Mouse (Mus musculus) heart, postnatal 0 days (tissue): Measurements from ENCODE around the gene Gabpb1.

Source experiments
- CTCF ChIP-seq: IDR thresholded peaks from 2 replicates; pipeline ENCODE4 v1.5.1; 2016; ENCODE audit warnings: antibody characterized with exemption, control low read depth, low read depth
- EP300 ChIP-seq: IDR thresholded peaks from 2 replicates; pipeline ENCODE4 v1.6.1; 2016; ENCODE audit warnings: antibody characterized with exemption, low read depth

DNA sequence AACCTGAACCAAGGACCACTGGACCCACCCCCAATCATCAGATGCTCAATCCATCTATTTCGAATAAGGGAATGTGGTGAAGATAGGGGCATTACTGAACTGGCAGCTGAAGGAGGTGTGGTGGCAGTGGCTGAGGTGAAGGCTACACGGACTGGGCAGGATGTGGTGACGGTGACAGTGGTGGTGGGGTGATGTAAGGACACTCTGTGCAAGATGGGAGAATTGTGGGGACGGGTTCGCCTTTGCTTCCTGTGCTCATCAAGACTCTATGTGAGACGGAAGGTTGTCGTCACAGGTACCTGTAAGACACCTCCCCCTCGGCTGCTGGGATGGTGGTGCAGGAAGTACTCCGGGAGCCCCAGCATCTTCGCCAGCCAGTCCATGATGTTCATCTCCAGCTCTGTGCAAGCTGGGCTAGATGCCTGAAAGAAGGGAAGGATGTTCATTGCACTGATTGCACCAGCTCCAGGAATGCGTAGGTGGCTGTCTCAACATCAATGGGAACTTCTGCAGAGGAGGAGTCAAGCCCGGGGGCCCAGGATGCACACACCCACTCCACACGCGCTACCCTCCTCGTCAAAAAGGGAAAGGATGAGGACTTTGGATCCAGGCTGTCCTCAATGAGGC lies 70.0 kb downstream of the Gabpb1 start:
- TF ChIP-seq CTCF (no peak), EP300 (no peak)
